In genomic region chr1:192473134-192473533, GRCm38 (mm10) we compare ENCODE assay signal across 19 mouse cellular contexts.
DNase-seq lines count a peak whose midpoint lies in the region.
"Had no signal": no experiment of that assay in that cellular context is flagged by ENCODE, and none has a peak within 500 bp of the region (broad histone marks: within the 10 kb centered on the region; RNA-seq: fewer than 3 reads in every experiment).

No protein-coding gene starts in this region.

- 88% methylated on average over 6 of the region's 6 CpGs for WGBS in heart, embryonic 10.5 days

- no peaks in the 10 kb centered on the region for H3K9me3 ChIP-seq in heart, embryonic 10.5 days
- H3K9me3 ChIP-seq: embryonic facial prominence, embryonic 10.5 days; embryonic facial prominence, embryonic 12.5 days; forebrain, embryonic 13.5 days; forebrain, embryonic 15.5 days had no signal

- peak; percentile 28 for DNase-seq in adrenal gland, postnatal 25 days
- DNase-seq in adrenal gland, postnatal 4 days (ENCODE audit: low spot score in 2 of 2): no peak
- DNase-seq in heart, adult 11 months: peak; percentile 44
- no peak for DNase-seq in heart, embryonic 10.5 days (ENCODE audit: low spot score)
- peak; percentile 34 for DNase-seq in Muller cell, postnatal 12 days (ENCODE audit: inconsistent ontology term)
- peak; percentile 64 for DNase-seq in brain, adult 2 months (ENCODE audit: low read depth, low spot score)
- DNase-seq in gastrocnemius, adult 18-20 months (ENCODE audit: low spot score): no peak
- DNase-seq: adrenal gland, postnatal 14 days; cerebellum, adult 11 months; cerebellum, adult 18-20 months; cerebellum, adult 8-10 months; cerebellum, postnatal 10 days; cerebellum, postnatal 25 days; forebrain, postnatal 0 days had no signal

- 0 out of 2 replicates have a peak, but pooled peaks cover 6% of the 10 kb centered on the region for H3K4me1 ChIP-seq in heart, embryonic 10.5 days
- H3K4me1 ChIP-seq: embryonic facial prominence, embryonic 12.5 days; forebrain, embryonic 13.5 days; forebrain, embryonic 15.5 days had no signal

- no peak overlapping the region for H3K4me3 ChIP-seq in heart, embryonic 10.5 days
- H3K4me3 ChIP-seq: embryonic facial prominence, embryonic 10.5 days; embryonic facial prominence, embryonic 12.5 days; forebrain, embryonic 13.5 days; forebrain, embryonic 15.5 days had no signal

- H3K27me3 ChIP-seq in heart, embryonic 10.5 days (ENCODE audit: insufficient read depth, poor library complexity, severe bottlenecking): no peaks in the 10 kb centered on the region
- H3K27me3 ChIP-seq: embryonic facial prominence, embryonic 12.5 days; forebrain, embryonic 13.5 days; forebrain, embryonic 15.5 days; Patski had no signal

- H3K36me3 ChIP-seq in heart, embryonic 10.5 days: no peaks in the 10 kb centered on the region
- H3K36me3 ChIP-seq: embryonic facial prominence, embryonic 10.5 days; embryonic facial prominence, embryonic 12.5 days; forebrain, embryonic 15.5 days had no signal

- H3K27ac ChIP-seq in heart, embryonic 10.5 days: no peak overlapping the region
- H3K27ac ChIP-seq: embryonic facial prominence, embryonic 10.5 days; embryonic facial prominence, embryonic 12.5 days; forebrain, embryonic 13.5 days; forebrain, embryonic 15.5 days had no signal

Comparison
In these comparisons a context has a peak if more than half of its experiments do, and no peak if none do; other contexts are left out.
1. DNase-seq: peak in adrenal gland, postnatal 25 days (single experiment), heart, adult 11 months (single experiment), Muller cell, postnatal 12 days (single experiment) and brain, adult 2 months (single experiment); none in adrenal gland, postnatal 4 days (0 of 2), heart, embryonic 10.5 days (single experiment) and gastrocnemius, adult 18-20 months (single experiment).